Mouse (Mus musculus): Measurements from ENCODE around the gene Mllt3. TPM values are rescaled to one million over a fixed set of nuclear protein-coding genes. Genes with fewer than 3 reads are reported as not detected.
A peak's percentile ranks its signal among the peaks of the same experiment; 100 is the strongest.

Mllt3 gene
- polyA plus RNA-seq, 1 experiment from 2014 or later: 27.5 TPM

- Histone ChIP-seq H3K9me3 (ENCODE audit: low read length) (no peaks in the 10 kb centered on the region), H3K27me3 (ENCODE audit: insufficient read depth, low read length) (no peaks in the 10 kb centered on the region), H3K9ac (replicated peaks; ENCODE audit: low read length) (no peak overlapping the region), H3K36me3 (ENCODE audit: insufficient read depth, low read length) (no peaks in the 10 kb centered on the region), H3K4me3 (ENCODE audit: low read length) (no peak overlapping the region), H3K27ac (ENCODE audit: low read length) (peak overlapping the region; percentile 18; the same call in 1 of the 2 replicates), H3K4me2 (replicated peaks; ENCODE audit: low read depth, low read length) (no peak overlapping the region), H3K4me1 (ENCODE audit: insufficient read depth, low read length) (peaks cover 27% of the 10 kb centered on the region)
- ATAC-seq (ENCODE audit: low FRiP score, low TSS enrichment): no peak
- 63% methylated on average over 3 of the region's 3 CpGs for WGBS
Observed at GRCm38 (mm10) chr4:87866564-87866963, 166.6 kb downstream of the Mllt3 start.

- Histone ChIP-seq H3K4me2 (replicated peaks; ENCODE audit: low read depth, low read length) (no peak overlapping the region), H3K4me1 (ENCODE audit: insufficient read depth, low read length) (peaks cover 27% of the 10 kb centered on the region), H3K9ac (replicated peaks; ENCODE audit: low read length) (no peak overlapping the region), H3K9me3 (ENCODE audit: low read length) (no peaks in the 10 kb centered on the region), H3K4me3 (ENCODE audit: low read length) (no peak overlapping the region), H3K27me3 (ENCODE audit: insufficient read depth, low read length) (no peaks in the 10 kb centered on the region), H3K36me3 (ENCODE audit: insufficient read depth, low read length) (no peaks in the 10 kb centered on the region), H3K27ac (ENCODE audit: low read length) (no peak overlapping the region)
- 12% methylated on average over 3 of the region's 3 CpGs for WGBS
- ATAC-seq (ENCODE audit: low FRiP score, low TSS enrichment): no peak
Observed at GRCm38 (mm10) chr4:87865848-87866247, 167.3 kb downstream of the Mllt3 start.

GRCm38 (mm10) chr4:87865041-87865440 lies 168.1 kb downstream of the Mllt3 start:
- Histone ChIP-seq H3K27me3 (ENCODE audit: insufficient read depth, low read length) (no peaks in the 10 kb centered on the region), H3K36me3 (ENCODE audit: insufficient read depth, low read length) (no peaks in the 10 kb centered on the region), H3K27ac (ENCODE audit: low read length) (peak overlapping the region; percentile 1; the same call in 1 of the 2 replicates), H3K4me3 (ENCODE audit: low read length) (no peak overlapping the region), H3K4me1 (ENCODE audit: insufficient read depth, low read length) (peaks cover 30% of the 10 kb centered on the region), H3K4me2 (replicated peaks; ENCODE audit: low read depth, low read length) (no peak overlapping the region), H3K9me3 (ENCODE audit: low read length) (no peaks in the 10 kb centered on the region), H3K9ac (replicated peaks; ENCODE audit: low read length) (no peak overlapping the region)
- peak; percentile 31; the same call in 1 of the 2 replicates for ATAC-seq (ENCODE audit: low FRiP score, low TSS enrichment)
- 16% methylated on average over 3 of the region's 3 CpGs for WGBS

- ATAC-seq (ENCODE audit: low FRiP score, low TSS enrichment): no peak
- Histone ChIP-seq H3K27ac (ENCODE audit: low read length) (no peak overlapping the region), H3K9ac (replicated peaks; ENCODE audit: low read length) (no peak overlapping the region), H3K36me3 (ENCODE audit: insufficient read depth, low read length) (no peaks in the 10 kb centered on the region), H3K9me3 (ENCODE audit: low read length) (no peaks in the 10 kb centered on the region), H3K27me3 (ENCODE audit: insufficient read depth, low read length) (no peaks in the 10 kb centered on the region), H3K4me2 (replicated peaks; ENCODE audit: low read depth, low read length) (no peak overlapping the region), H3K4me3 (ENCODE audit: low read length) (no peak overlapping the region), H3K4me1 (ENCODE audit: insufficient read depth, low read length) (peaks cover 30% of the 10 kb centered on the region)
- 94% methylated on average over 5 of the region's 5 CpGs for WGBS
Observed at GRCm38 (mm10) chr4:87863212-87863611, 170.0 kb downstream of the Mllt3 start.

- no peaks in the 10 kb centered on the region for H3K9me3 ChIP-seq (ENCODE audit: low read length)
- H3K27ac ChIP-seq (ENCODE audit: low read length): no peak overlapping the region
- WGBS: 31% methylated on average over 5 of the region's 5 CpGs
- no peaks in the 10 kb centered on the region for H3K36me3 ChIP-seq (ENCODE audit: insufficient read depth, low read length)
- ATAC-seq (ENCODE audit: low FRiP score, low TSS enrichment): no peak
- H3K27me3 ChIP-seq (ENCODE audit: insufficient read depth, low read length): no peaks in the 10 kb centered on the region
- no peak overlapping the region for H3K4me3 ChIP-seq (ENCODE audit: low read length)
- no peak overlapping the region for H3K4me2 ChIP-seq (replicated peaks; ENCODE audit: low read depth, low read length)
- peaks cover 18% of the 10 kb centered on the region for H3K4me1 ChIP-seq (ENCODE audit: insufficient read depth, low read length)
- H3K9ac ChIP-seq (replicated peaks; ENCODE audit: low read length): no peak overlapping the region
Observed at GRCm38 (mm10) chr4:87860723-87861122, 172.4 kb downstream of the Mllt3 start.

GRCm38 (mm10) chr4:87859148-87859547 lies 174.0 kb downstream of the Mllt3 start:
- no peak for ATAC-seq (ENCODE audit: low FRiP score, low TSS enrichment)
- Histone ChIP-seq H3K36me3 (ENCODE audit: insufficient read depth, low read length) (no peaks in the 10 kb centered on the region), H3K9ac (replicated peaks; ENCODE audit: low read length) (no peak overlapping the region), H3K9me3 (ENCODE audit: low read length) (no peaks in the 10 kb centered on the region), H3K27me3 (ENCODE audit: insufficient read depth, low read length) (no peaks in the 10 kb centered on the region), H3K4me1 (ENCODE audit: insufficient read depth, low read length) (peaks cover 4% of the 10 kb centered on the region; the same call in 1 of the 2 replicates), H3K4me2 (replicated peaks; ENCODE audit: low read depth, low read length) (no peak overlapping the region), H3K4me3 (ENCODE audit: low read length) (no peak overlapping the region), H3K27ac (ENCODE audit: low read length) (no peak overlapping the region)
- WGBS: 74% methylated on average over 4 of the region's 4 CpGs

GRCm38 (mm10) chr4:87857982-87858381 lies 175.2 kb downstream of the Mllt3 start:
- no peaks in the 10 kb centered on the region for H3K27me3 ChIP-seq (ENCODE audit: insufficient read depth, low read length)
- H3K27ac ChIP-seq (ENCODE audit: low read length): no peak overlapping the region
- H3K4me3 ChIP-seq (ENCODE audit: low read length): no peak overlapping the region
- H3K9me3 ChIP-seq (ENCODE audit: low read length): no peaks in the 10 kb centered on the region
- 0 out of 2 replicates have a peak, but pooled peaks cover 3% of the 10 kb centered on the region for H3K4me1 ChIP-seq (ENCODE audit: insufficient read depth, low read length)
- no peaks in the 10 kb centered on the region for H3K36me3 ChIP-seq (ENCODE audit: insufficient read depth, low read length)
- no peak overlapping the region for H3K4me2 ChIP-seq (replicated peaks; ENCODE audit: low read depth, low read length)
- no peak overlapping the region for H3K9ac ChIP-seq (replicated peaks; ENCODE audit: low read length)
- WGBS: 98% methylated on average over 1 of the region's 1 CpGs
- no peak for ATAC-seq (ENCODE audit: low FRiP score, low TSS enrichment)

- ATAC-seq (ENCODE audit: low FRiP score, low TSS enrichment): no peak
- Histone ChIP-seq H3K4me3 (ENCODE audit: low read length) (no peak overlapping the region), H3K9me3 (ENCODE audit: low read length) (no peaks in the 10 kb centered on the region), H3K27ac (ENCODE audit: low read length) (no peak overlapping the region), H3K4me2 (replicated peaks; ENCODE audit: low read depth, low read length) (no peak overlapping the region), H3K4me1 (ENCODE audit: insufficient read depth, low read length) (no peaks in the 10 kb centered on the region), H3K36me3 (ENCODE audit: insufficient read depth, low read length) (no peaks in the 10 kb centered on the region), H3K9ac (replicated peaks; ENCODE audit: low read length) (no peak overlapping the region), H3K27me3 (ENCODE audit: insufficient read depth, low read length) (no peaks in the 10 kb centered on the region)
- 95% methylated on average over 2 of the region's 2 CpGs for WGBS
Observed at GRCm38 (mm10) chr4:87852461-87852860, 180.7 kb downstream of the Mllt3 start.

GRCm38 (mm10) chr4:87850051-87850450 lies 183.1 kb downstream of the Mllt3 start:
- Histone ChIP-seq H3K27ac (ENCODE audit: low read length) (no peak overlapping the region), H3K4me3 (ENCODE audit: low read length) (no peak overlapping the region), H3K4me2 (replicated peaks; ENCODE audit: low read depth, low read length) (no peak overlapping the region), H3K36me3 (ENCODE audit: insufficient read depth, low read length) (no peaks in the 10 kb centered on the region), H3K9me3 (ENCODE audit: low read length) (no peaks in the 10 kb centered on the region), H3K27me3 (ENCODE audit: insufficient read depth, low read length) (no peaks in the 10 kb centered on the region), H3K4me1 (ENCODE audit: insufficient read depth, low read length) (peaks cover 3% of the 10 kb centered on the region; the same call in 1 of the 2 replicates), H3K9ac (replicated peaks; ENCODE audit: low read length) (no peak overlapping the region)
- 84% methylated on average over 5 of the region's 5 CpGs for WGBS
- ATAC-seq (ENCODE audit: low FRiP score, low TSS enrichment): no peak; the same call in 1 of the 2 replicates

GRCm38 (mm10) chr4:87844668-87845210 lies 188.4 kb downstream of the Mllt3 start:
- no peak overlapping the region for H3K27ac ChIP-seq (ENCODE audit: low read length)
- no peak overlapping the region for H3K4me3 ChIP-seq (ENCODE audit: low read length)
- no peak for ATAC-seq (ENCODE audit: low FRiP score, low TSS enrichment)
- no peaks in the 10 kb centered on the region for H3K9me3 ChIP-seq (ENCODE audit: low read length)
- 57% methylated on average over 6 of the region's 6 CpGs for WGBS
- no peaks in the 10 kb centered on the region for H3K27me3 ChIP-seq (ENCODE audit: insufficient read depth, low read length)
- no peak overlapping the region for H3K4me2 ChIP-seq (replicated peaks; ENCODE audit: low read depth, low read length)
- 0 out of 2 replicates have a peak, but pooled peaks cover 2% of the 10 kb centered on the region for H3K36me3 ChIP-seq (ENCODE audit: insufficient read depth, low read length)
- no peak overlapping the region for H3K9ac ChIP-seq (replicated peaks; ENCODE audit: low read length)
- H3K4me1 ChIP-seq (ENCODE audit: insufficient read depth, low read length): peaks cover 5% of the 10 kb centered on the region; the same call in 1 of the 2 replicates
